Mouse (Mus musculus) heart, embryonic 11.5 days (tissue): ENCODE data around the gene Smarcc2. TPM values are rescaled to one million over a fixed set of nuclear protein-coding genes. Genes with fewer than 3 reads are reported as not detected.

Source experiments
- ATAC-seq: fragments of 200-750 bp; cut with Nextera tagmentation; replicated peaks from 2 replicates; pipeline ENCODE4 v1.8.0; 2017; ENCODE audit warnings: moderate library complexity; ENCODE audit not compliant: insufficient number of reproducible peaks, low FRiP score, low TSS enrichment
- H3K27ac ChIP-seq: fragments of 300-500 bp; sonication (generic); 2 replicates; pipeline ENCODE4 v1.5.1; 2014; ENCODE audit warnings: mild to moderate bottlenecking, low read depth, low read length
- H3K27me3 ChIP-seq: fragments of 300-500 bp; sonication (generic); 2 replicates; pipeline ENCODE4 v1.6.1; 2014; ENCODE audit warnings: mild to moderate bottlenecking, low read length, mixed read lengths; ENCODE audit not compliant: control insufficient read depth, insufficient read depth
- H3K36me3 ChIP-seq: fragments of 300-500 bp; sonication (generic); 2 replicates; pipeline ENCODE4 v1.6.1; 2014; ENCODE audit warnings: mild to moderate bottlenecking, low read length, moderate library complexity, mixed read lengths; ENCODE audit not compliant: control insufficient read depth, insufficient read depth
- H3K4me1 ChIP-seq: fragments of 300-500 bp; sonication (generic); 2 replicates; pipeline ENCODE4 v1.6.1; 2014; ENCODE audit warnings: low read length; ENCODE audit not compliant: control insufficient read depth, insufficient read depth
- H3K4me2 ChIP-seq: fragments of 300-500 bp; sonication (generic); 2 replicates; pipeline ENCODE4 v1.6.1; 2014; ENCODE audit warnings: mild to moderate bottlenecking, moderate library complexity
- H3K4me3 ChIP-seq: fragments of 300-500 bp; sonication (generic); 2 replicates; pipeline ENCODE4 v1.5.1; 2014; ENCODE audit warnings: low read depth, low read length
- H3K9ac ChIP-seq: fragments of 300-500 bp; sonication (generic); 2 replicates; pipeline ENCODE4 v1.6.1; 2014; ENCODE audit warnings: mild to moderate bottlenecking, low read depth, low read length, moderate library complexity
- H3K9me3 ChIP-seq: fragments of 300-500 bp; sonication (generic); replicated peaks from 2 replicates; pipeline ENCODE4 v1.6.1; 2016; ENCODE audit warnings: low read length; ENCODE audit not compliant: control insufficient read depth
- WGBS: fragments of 180-500 bp; shearing (Covaris S2); extraction: QIAGEN DNeasy Blood & Tissue Kit; methylation state at CpG from one replicate; pipeline ENCODE4 v1.1.7; 2014; ENCODE audit not compliant: insufficient replicate concordance; 5-methylcytosine and 5-hydroxymethylcytosine counted together
- polyA plus RNA-seq: library from polyadenylated mRNA; unstranded; fragments of >200 nt; fragmentation: Nextera tagmentation; extraction: Ambion mirVana; gene quantifications from 2 replicates; pipeline ENCODE4 v1.2.1, GENCODE M21; 2014

Smarcc2 gene
- polyA plus RNA-seq, 1 experiment from 2014 or later = 82.8 TPM

DNA sequence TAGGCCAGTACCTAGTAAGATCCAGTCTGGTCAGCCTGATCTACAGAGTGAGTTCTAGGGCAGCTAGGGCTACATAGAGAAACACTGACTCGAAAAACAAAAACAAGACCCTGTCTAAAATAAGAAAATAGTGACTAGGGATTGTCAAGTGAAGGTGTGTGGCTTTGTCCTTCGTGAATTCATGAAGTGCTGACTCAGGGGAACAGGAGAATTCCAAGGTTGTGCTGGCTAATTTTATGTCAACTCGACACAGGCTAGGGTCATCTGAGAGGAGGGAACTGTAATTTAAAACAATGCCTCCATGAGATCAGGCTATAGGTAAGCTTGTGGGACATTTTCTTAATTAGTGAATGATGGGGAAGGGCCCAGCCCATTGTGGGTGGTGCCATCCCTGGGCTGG is 4.6 kb upstream of the Smarcc2 start:
- Histone ChIP-seq H3K27ac (no peak overlapping the region), H3K9me3 (no peaks in the 10 kb centered on the region), H3K4me2 (no peak overlapping the region), H3K36me3 (no peaks in the 10 kb centered on the region), H3K27me3 (no peaks in the 10 kb centered on the region), H3K4me1 (no peaks in the 10 kb centered on the region), H3K9ac (no peak overlapping the region), H3K4me3 (no peak overlapping the region)
- 70% methylated on average over 3 of the region's 3 CpGs for WGBS
- no peak for ATAC-seq

DNA sequence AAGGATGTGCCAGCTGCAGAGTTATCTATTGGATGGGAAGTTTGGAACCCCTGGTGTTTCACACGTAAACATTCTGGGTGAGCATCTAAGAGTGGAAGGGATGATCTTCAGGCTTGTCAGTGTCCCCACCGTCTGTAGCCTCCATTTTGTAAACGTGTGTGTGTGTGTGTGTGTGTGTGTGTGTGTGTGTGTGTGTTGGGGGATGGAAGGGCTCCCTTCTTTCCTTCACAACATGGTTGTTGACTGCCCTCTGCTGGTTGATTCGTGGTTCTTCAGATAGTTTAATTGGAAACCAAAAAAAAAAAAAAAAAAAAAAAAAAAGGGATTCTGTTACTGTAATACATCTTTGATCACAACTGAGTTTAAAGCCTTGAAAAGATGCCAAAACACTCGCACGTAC is 3.8 kb upstream of the Smarcc2 start:
- H3K4me3 ChIP-seq = no peak overlapping the region
- 2% methylated on average over 6 of the region's 6 CpGs for WGBS
- no peak for ATAC-seq

DNA sequence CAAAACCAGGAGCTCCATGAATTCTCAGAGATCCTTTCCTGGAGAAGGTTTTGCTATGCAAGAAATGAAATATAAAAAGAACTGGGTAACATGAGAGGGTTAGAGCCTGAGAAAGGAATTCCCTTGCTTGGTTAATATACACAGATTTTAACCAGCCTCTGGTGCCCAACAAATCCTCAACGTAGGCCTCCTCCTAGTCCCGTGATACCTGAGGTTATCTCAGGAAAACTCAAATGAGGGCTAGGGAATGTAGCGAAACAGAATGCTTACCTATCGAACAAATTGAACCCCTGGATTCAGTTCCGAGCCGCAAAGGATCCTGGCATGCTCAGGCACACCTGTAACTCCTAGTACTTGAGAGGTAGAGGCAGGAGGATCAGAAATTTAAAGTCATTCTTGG is 1.4 kb upstream of the Smarcc2 start:
- Histone ChIP-seq H3K4me1 (peaks cover 10% of the 10 kb centered on the region), H3K4me2 (peak overlapping the region; percentile 78; the same call in 1 of the 2 replicates), H3K27ac (no peak overlapping the region), H3K9ac (no peak overlapping the region), H3K9me3 (no peaks in the 10 kb centered on the region), H3K36me3 (0 out of 2 replicates have a peak, but pooled peaks cover 3% of the 10 kb centered on the region), H3K27me3 (no peaks in the 10 kb centered on the region), H3K4me3 (no peak overlapping the region)
- WGBS = 85% methylated on average over 6 of the region's 6 CpGs
- no peak for ATAC-seq

More for the DNA sequence above, 3.8 kb upstream of the Smarcc2 start:
- H3K4me1 ChIP-seq = peaks cover 2% of the 10 kb centered on the region; the same call in 1 of the 2 replicates
- H3K4me2 ChIP-seq = peak overlapping the region; percentile 45
- no peaks in the 10 kb centered on the region for H3K9me3 ChIP-seq
- no peaks in the 10 kb centered on the region for H3K27me3 ChIP-seq
- no peaks in the 10 kb centered on the region for H3K36me3 ChIP-seq
- no peak overlapping the region for H3K27ac ChIP-seq
- peak overlapping the region; percentile 13; the same call in 1 of the 2 replicates for H3K9ac ChIP-seq

DNA sequence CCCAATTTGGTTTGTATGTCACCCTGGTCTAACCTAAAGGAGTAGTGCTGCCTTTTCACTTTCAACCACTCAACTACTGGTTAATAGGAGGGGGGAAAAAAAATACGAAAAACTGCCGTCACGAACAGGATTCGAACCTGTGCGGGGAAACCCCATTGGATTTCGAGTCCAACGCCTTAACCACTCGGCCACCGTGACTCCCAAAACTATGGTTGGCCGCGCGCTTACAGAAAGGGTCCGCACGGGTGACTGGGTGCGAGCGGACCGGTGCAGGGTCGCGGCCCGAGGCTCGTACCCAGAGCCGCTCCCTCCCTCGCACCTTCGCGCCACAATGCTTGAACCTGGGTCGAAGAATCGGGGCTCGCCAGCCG is 715 bp upstream of the Smarcc2 start:
- peaks cover 9% of the 10 kb centered on the region; the same call in 1 of the 2 replicates for H3K36me3 ChIP-seq
- H3K4me1 ChIP-seq = peaks cover 10% of the 10 kb centered on the region
- peak; percentile 56 for ATAC-seq
- H3K27ac ChIP-seq = peak overlapping the region; percentile 96
- peak overlapping the region; percentile 100 for H3K4me3 ChIP-seq
- peak overlapping the region; percentile 78 for H3K4me2 ChIP-seq
- no peaks in the 10 kb centered on the region for H3K27me3 ChIP-seq
- under 1% methylated on average over 29 of the region's 29 CpGs for WGBS
- H3K9me3 ChIP-seq = no peaks in the 10 kb centered on the region
- H3K9ac ChIP-seq = peak overlapping the region; percentile 96

DNA sequence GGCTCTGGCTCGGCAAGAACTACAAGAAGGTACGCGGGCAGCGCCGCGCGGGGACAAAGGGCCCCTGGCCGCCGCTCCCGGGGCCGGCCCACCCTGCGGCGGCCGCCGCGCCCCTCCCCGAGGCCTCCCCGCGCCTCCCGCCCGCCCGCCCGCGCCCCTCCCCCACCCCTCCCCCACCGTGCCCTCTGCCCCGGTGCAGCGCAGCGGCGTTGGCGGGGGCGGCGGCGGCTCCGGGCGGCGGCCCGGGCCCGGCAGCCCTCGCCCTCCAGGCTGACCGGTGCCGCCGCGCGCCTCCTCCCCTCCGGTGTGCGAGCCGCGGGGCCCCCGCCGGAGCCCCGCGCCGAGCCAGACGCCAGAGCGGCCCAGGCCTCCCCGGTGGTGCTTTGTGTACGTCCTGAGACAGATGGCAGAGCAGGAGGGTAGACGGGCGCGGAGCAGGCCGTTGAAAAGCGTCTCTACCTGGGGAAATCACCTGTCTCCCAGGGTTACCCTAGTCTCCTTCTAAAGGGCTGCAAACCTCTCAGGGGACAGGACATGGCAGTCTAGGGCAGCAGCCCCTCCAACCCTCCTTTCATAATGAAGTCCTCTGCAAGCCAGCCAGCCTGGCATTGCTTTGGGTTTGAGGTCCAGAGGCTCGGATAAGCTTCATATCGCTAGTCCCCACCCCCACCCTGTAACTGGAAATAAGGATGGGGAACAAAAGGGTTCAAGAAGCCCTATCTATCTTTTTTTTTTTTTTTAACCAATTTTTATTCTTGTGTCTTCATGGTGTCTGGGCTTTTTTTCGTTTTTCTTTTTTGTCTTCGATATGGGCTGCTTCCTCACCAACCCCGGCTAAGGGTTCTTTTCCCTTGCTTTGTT is 591 bp downstream of the Smarcc2 start:
- WGBS = 2% methylated on average over 16 of the region's 67 CpGs
- Histone ChIP-seq H3K27ac (peak overlapping the region; percentile 96), H3K36me3 (peaks cover 20% of the 10 kb centered on the region), H3K27me3 (no peaks in the 10 kb centered on the region), H3K9ac (peak overlapping the region; percentile 96), H3K4me3 (peak overlapping the region; percentile 100), H3K9me3 (no peaks in the 10 kb centered on the region), H3K4me1 (peaks cover 10% of the 10 kb centered on the region), H3K4me2 (peak overlapping the region; percentile 78)
- ATAC-seq = peak; percentile 61

DNA sequence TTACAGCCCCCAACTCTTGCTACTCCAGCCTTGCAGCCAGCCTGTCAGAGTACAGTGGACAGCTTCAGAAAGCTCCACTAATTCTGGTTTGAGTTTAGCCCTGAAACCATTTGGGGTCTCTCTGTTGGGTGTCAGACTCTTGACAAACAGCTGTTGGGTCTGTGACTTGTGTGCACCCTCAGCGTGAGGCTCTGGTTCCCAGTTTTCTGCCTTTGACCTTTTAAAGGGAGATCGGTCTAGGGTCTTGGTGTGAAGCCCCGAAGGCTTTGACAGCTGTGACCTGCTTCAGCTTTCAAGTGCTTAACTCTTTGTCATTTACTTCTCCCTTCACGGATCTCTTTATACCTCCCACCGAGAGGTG is 1.2 kb downstream of the Smarcc2 start:
- peak overlapping the region; percentile 78 for H3K4me2 ChIP-seq
- no peaks in the 10 kb centered on the region for H3K27me3 ChIP-seq
- peaks cover 10% of the 10 kb centered on the region for H3K4me1 ChIP-seq
- no peak for ATAC-seq
- no peak overlapping the region for H3K27ac ChIP-seq
- 12% methylated on average over 5 of the region's 5 CpGs for WGBS
- H3K9ac ChIP-seq = peak overlapping the region; percentile 96
- H3K9me3 ChIP-seq = no peaks in the 10 kb centered on the region
- peak overlapping the region; percentile 100 for H3K4me3 ChIP-seq
- peaks cover 22% of the 10 kb centered on the region for H3K36me3 ChIP-seq

DNA sequence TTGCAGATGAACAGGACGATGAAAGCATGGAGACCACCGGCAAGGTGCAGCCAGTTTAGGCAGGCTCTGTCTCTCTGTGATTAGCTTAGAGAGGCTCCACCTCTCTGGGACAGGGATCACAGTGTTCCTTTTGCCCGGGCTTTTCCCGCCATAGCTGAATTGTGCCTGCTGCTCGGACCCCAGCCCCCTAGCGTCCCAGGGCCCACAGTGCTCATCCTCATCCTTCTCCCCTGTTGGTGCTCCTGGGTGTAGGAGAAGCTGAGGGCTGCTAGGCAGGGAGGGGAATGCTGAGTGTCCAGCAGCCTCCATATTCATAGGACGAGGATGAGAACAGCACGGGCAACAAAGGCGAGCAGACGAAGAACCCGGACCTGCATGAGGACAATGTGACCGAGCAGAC is 15.3 kb downstream of the Smarcc2 start:
- peaks cover 44% of the 10 kb centered on the region for H3K36me3 ChIP-seq
- H3K27ac ChIP-seq = no peak overlapping the region
- WGBS = 79% methylated on average over 12 of the region's 12 CpGs
- no peak for ATAC-seq
- H3K4me2 ChIP-seq = no peak overlapping the region
- no peaks in the 10 kb centered on the region for H3K4me1 ChIP-seq
- no peak overlapping the region for H3K4me3 ChIP-seq
- H3K9me3 ChIP-seq = no peaks in the 10 kb centered on the region
- no peaks in the 10 kb centered on the region for H3K27me3 ChIP-seq
- no peak overlapping the region for H3K9ac ChIP-seq

DNA sequence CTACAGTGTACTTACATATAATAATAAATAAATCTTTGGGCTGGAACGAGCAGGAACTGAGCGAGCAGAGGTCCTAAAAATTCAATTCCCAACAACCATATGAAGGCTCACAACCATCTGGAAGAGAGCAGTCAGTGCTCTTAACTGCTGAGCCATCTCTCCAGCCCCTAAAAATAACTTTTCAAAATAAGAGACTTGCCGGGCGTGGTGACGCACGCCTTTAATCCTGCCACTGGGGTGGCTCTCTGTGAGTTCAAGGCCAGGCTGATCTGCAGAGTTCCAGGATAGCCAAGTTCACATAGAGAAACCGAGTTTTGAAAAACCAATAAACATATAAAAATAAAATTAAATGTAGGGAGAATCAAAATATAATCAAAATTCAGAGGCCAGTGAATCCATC is 27.3 kb downstream of the Smarcc2 start:
- Histone ChIP-seq H3K9me3 (no peaks in the 10 kb centered on the region), H3K27ac (no peak overlapping the region), H3K9ac (no peak overlapping the region), H3K4me1 (peaks cover 19% of the 10 kb centered on the region), H3K36me3 (peaks cover 65% of the 10 kb centered on the region), H3K27me3 (no peaks in the 10 kb centered on the region), H3K4me2 (no peak overlapping the region), H3K4me3 (no peak overlapping the region)
- 77% methylated on average over 7 of the region's 7 CpGs for WGBS
- no peak for ATAC-seq
